Comparison of ENCODE assay signal across 7 mouse cellular contexts in the genomic region with DNA sequence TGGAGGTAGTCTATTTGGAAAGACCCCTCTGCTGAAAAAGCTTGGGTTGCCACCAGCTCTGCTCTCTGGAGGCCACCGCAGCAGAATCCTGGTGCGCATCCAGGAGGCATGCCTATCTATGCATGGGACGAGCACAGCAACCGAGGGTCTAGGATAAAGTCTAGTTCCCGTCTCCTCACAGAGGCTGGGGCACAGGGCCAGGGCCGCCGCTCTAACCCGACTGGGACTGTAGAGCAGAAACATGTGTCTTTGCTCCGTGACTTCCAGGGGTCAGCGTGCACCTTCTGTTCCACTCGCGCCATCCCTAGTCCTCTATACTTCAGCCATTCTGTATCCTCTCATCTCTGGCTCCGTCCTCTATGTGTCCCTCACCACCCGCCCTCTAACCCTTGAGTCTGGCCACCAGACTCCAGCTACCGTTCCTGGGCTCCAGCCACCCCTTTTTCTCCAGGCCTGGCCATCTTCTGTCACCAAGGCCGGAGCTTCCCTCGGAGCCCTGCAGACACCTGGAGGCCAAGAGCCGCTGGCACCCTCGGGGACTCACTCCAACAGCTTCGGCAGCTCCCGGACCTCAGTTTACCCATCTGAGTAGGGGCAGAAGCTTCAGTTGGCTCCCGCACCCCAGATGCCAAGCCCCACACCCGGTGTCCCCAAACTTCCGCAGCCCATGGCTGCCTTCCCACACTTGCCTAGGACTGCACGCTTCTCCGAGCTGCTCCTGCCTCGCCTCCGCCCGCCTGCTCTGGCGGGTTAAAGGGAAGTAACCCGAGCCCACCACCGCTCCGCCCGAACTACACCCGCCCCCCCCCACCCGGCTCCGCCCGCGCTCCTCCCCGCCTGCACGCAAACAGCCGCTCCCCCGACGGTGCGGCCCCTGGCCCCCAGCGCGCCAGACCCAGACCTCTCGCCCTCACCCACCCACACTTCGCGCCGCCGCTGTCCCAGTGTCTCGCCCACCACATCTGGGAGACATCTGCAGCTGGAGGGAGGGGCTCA. TPM values are rescaled to one million over a fixed set of nuclear protein-coding genes. Genes with fewer than 3 reads are reported as not detected.
DNase-seq lines count a peak whose midpoint lies in the region; ATAC-seq and TF ChIP-seq lines count a peak whose summit lies in the region.

No protein-coding gene starts in this region.

- peaks cover 0 to 3% of the 10 kb centered on the region in 2 experiments; a peak in 1 of 4 replicates for H3K4me1 ChIP-seq in ES-E14 (ENCODE audit: control insufficient read depth in 2 of 2, insufficient read depth in 2 of 2, low read length in 2 of 2, poor library complexity in 1 of 2)
- H3K4me1 ChIP-seq in intestine, embryonic 15.5 days (replicated peaks): peaks cover 18% of the 10 kb centered on the region

- in situ Hi-C loops in ES-E14 (cut with MboI; ENCODE audit: low sequenced_read_pairs in 2 of 2, unreplicated experiment in 2 of 2): no loop called here

- no peaks in the 10 kb centered on the region for H3K9me3 ChIP-seq in ES-E14 (ENCODE audit: control insufficient read depth, insufficient read depth, low read depth, low read length)
- no peaks in the 10 kb centered on the region for H3K9me3 ChIP-seq in intestine, embryonic 15.5 days

- no peaks in the 10 kb centered on the region for H3K36me3 ChIP-seq in ES-E14 (ENCODE audit: control insufficient read depth, insufficient read depth, low read length, poor library complexity, severe bottlenecking)
- no peaks in the 10 kb centered on the region for H3K36me3 ChIP-seq in intestine, embryonic 15.5 days

- H3K9ac ChIP-seq in ES-E14 (ENCODE audit: insufficient read depth, low read depth, low read length, poor library complexity, severe bottlenecking): peak overlapping the region; percentile 74
- H3K9ac ChIP-seq in intestine, embryonic 15.5 days: peak overlapping the region; percentile 64

- peak; percentile 77 for ATAC-seq in intestine, embryonic 15.5 days

- DNase-seq in ES-E14 (ENCODE audit: low read depth, low spot score): no peak
- peak; percentile 13 for DNase-seq in adrenal gland, postnatal 25 days
- DNase-seq in gastrocnemius, postnatal 14 days: peak; percentile 68
- DNase-seq in lung, postnatal 4 days: peak; percentile 40 to 54
- DNase-seq in testis, postnatal 10 days (ENCODE audit: low spot score): peak; percentile 56
- no peak for DNase-seq in layer of hippocampus, adult 8-10 months (ENCODE audit: low spot score in 2 of 2)

- WGBS in intestine, embryonic 15.5 days: 5% methylated on average over 53 of the region's 53 CpGs

- H3K27ac ChIP-seq in ES-E14 (ENCODE audit: insufficient read depth, low read depth, low read length, poor library complexity, severe bottlenecking): no peak overlapping the region
- H3K27ac ChIP-seq in intestine, embryonic 15.5 days: peak overlapping the region; percentile 56

- H3K4me3 ChIP-seq in ES-E14 (ENCODE audit: insufficient read depth in 1 of 2, low read depth in 1 of 2, low read length in 2 of 2, poor library complexity in 1 of 2, severe bottlenecking in 1 of 2): peak overlapping the region; percentile 70 to 80
- H3K4me3 ChIP-seq in intestine, embryonic 15.5 days (replicated peaks): peak overlapping the region; percentile 54

- H3K27me3 ChIP-seq in intestine, embryonic 15.5 days (replicated peaks): no peaks in the 10 kb centered on the region

- H3K4me2 ChIP-seq in intestine, embryonic 15.5 days (replicated peaks): peak overlapping the region; percentile 82

- intact Hi-C loops in gastrocnemius, postnatal 14 days (cut with DNase I; ENCODE audit: low total_unique reads): no loop called here

TF ChIP-seq in ES-E14, 5 proteins besides CTCF, POLR2A, EP300 and RAD21:
- TF ChIP-seq HCFC1 (IDR thresholded peaks at IDR 0.05; ENCODE audit: borderline replicate concordance, insufficient read depth, low read length) (no peak), ZNF384 (IDR thresholded peaks at IDR 0.05; ENCODE audit: low read depth, low read length) (no peak), CHD2 (IDR thresholded peaks at IDR 0.05; ENCODE audit: low read depth, low read length) (no peak), MAFK (IDR thresholded peaks at IDR 0.05; ENCODE audit: insufficient read depth, low read depth, low read length) (no peak), ZC3H11A (IDR thresholded peaks at IDR 0.05; ENCODE audit: borderline replicate concordance, low read depth, low read length) (no peak)

RNA-seq across cellular contexts. Expression of gene Anpep, which starts 13.1 kb away (rescaled TPM):
- total RNA-seq in ES-E14 (2012; rRNA removed): 11.4 and 15.4 TPM in 2 replicates
- 4.1 and 6.0 TPM in 2 replicates for total RNA-seq in adrenal gland, postnatal 25 days (2021)
- 10 to 100 TPM in 1 of 2 experiments, 1 to 10 TPM in 1; 9.8 to 14.8 TPM for total RNA-seq in gastrocnemius, postnatal 14 days (2021)
- 161 and 174 TPM in 2 replicates for polyA plus RNA-seq in intestine, embryonic 15.5 days (2015; fragmentation: Nextera tagmentation; extraction: Ambion mirVana)
- 1 to 10 TPM; 4.3 to 5.5 (median 4.5) TPM for total RNA-seq in layer of hippocampus, adult 8-10 months (2022)

RNA-seq across cellular contexts. Expression of gene Mesp2, which starts 37.2 kb away (rescaled TPM):
- 1.0 and 1.2 TPM in 2 replicates for total RNA-seq in ES-E14 (2012; rRNA removed)
- 0.30 TPM in 1 of 2 replicates, not detected in the other for total RNA-seq in adrenal gland, postnatal 25 days (2021)
- total RNA-seq in gastrocnemius, postnatal 14 days (2021): not detected
- polyA plus RNA-seq in intestine, embryonic 15.5 days (2015; fragmentation: Nextera tagmentation; extraction: Ambion mirVana): 1.3 and 2.0 TPM in 2 replicates
- 1 to 10 TPM in 3 of 4 experiments, under 1 TPM in 1; 0.87 to 2.0 (median 1.6) TPM for total RNA-seq in layer of hippocampus, adult 8-10 months (2022)

RNA-seq across cellular contexts. Expression of gene Mesp1, which starts 54.2 kb away (rescaled TPM):
- 0.27 TPM in 1 of 2 replicates, not detected in the other for total RNA-seq in ES-E14 (2012; rRNA removed)
- total RNA-seq in adrenal gland, postnatal 25 days (2021): not detected in 2 replicates
- not detected for total RNA-seq in gastrocnemius, postnatal 14 days (2021)
- 0.13 and 0.21 TPM in 2 replicates for polyA plus RNA-seq in intestine, embryonic 15.5 days (2015; fragmentation: Nextera tagmentation; extraction: Ambion mirVana)
- not detected for total RNA-seq in layer of hippocampus, adult 8-10 months (2022)

Comparison
In these comparisons a context has a peak if more than half of its experiments do, and no peak if none do; other contexts are left out.
1. DNase-seq: peak in adrenal gland, postnatal 25 days (single experiment), gastrocnemius, postnatal 14 days (single experiment), lung, postnatal 4 days (2 of 2) and testis, postnatal 10 days (single experiment); none in ES-E14 (single experiment) and layer of hippocampus, adult 8-10 months (0 of 2).